Mouse (Mus musculus): ENCODE data around the gene Sema3e. TPM values are rescaled to one million over a fixed set of nuclear protein-coding genes. Genes with fewer than 3 reads are reported as not detected.

Sema3e gene
- polyA plus RNA-seq, 1 experiment from 2014 or later = 18.9 TPM

DNA sequence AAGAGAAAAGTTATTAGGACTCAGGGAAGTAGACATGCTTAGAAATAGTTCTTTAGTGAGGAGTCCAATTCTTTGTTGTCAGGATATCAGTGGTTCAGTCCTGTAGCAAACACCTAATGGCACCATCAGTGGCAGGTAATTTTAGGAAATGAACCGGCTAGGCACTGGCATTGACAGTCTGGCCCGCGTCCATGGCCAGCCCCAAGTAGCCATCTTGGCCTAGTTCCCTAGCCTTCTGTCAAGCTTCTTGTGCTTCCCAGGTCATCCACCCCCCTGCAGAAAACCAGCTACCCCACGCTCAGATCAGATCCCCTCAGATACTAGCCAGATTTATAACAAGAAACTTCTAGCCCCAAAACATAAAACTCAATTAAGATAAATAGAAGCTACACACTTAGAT is 235.1 kb downstream of the Sema3e start:
- TF ChIP-seq CTCF (IDR thresholded peaks at IDR 0.05) = no peak
- TF ChIP-seq EP300 (IDR thresholded peaks at IDR 0.05) = no peak
- whole genome bisulfite sequencing = 87% methylated on average over 4 of the region's 4 CpGs
- Histone ChIP-seq H3K27me3 (replicated peaks; ENCODE audit: insufficient read depth, low read length) (no peaks in the 10 kb centered on the region), H3K9ac (replicated peaks; ENCODE audit: low read depth) (no peak overlapping the region), H3K36me3 (ENCODE audit: insufficient read depth, low read length) (no peaks in the 10 kb centered on the region), H3K4me3 (ENCODE audit: low read depth, low read length) (no peak overlapping the region), H3K27ac (ENCODE audit: low read length) (no peak overlapping the region), H3K9me3 (ENCODE audit: low read length) (no peaks in the 10 kb centered on the region), H3K4me2 (replicated peaks; ENCODE audit: low read depth, low read length) (no peak overlapping the region), H3K4me1 (ENCODE audit: insufficient read depth, low read depth, low read length) (no peaks in the 10 kb centered on the region)
- DNase-seq (ENCODE audit: low spot score) (no peak), ATAC-seq (no peak)

DNA sequence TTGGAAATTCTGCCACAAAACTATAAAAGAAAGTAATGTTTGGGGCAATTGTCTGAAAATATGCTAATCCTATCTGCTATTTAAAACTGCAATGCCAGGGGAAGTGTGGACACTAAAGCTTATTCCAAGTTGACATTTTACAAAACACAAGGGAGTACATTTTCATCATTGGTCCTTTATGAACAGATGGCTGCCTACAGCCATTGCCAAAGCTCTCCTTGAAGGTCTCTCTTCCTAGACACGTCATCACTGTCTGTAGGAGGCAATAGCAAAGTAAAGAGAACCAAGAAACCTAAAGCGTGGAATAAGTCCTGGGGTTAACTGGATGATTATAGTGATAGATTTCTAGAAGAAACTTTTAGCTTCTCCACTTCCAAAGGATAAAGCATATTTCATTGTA is 242.3 kb downstream of the Sema3e start:
- Histone ChIP-seq H3K9ac (replicated peaks; ENCODE audit: low read depth) (no peak overlapping the region), H3K36me3 (ENCODE audit: insufficient read depth, low read length) (no peaks in the 10 kb centered on the region), H3K4me3 (ENCODE audit: low read depth, low read length) (no peak overlapping the region), H3K27ac (ENCODE audit: low read length) (no peak overlapping the region), H3K4me2 (replicated peaks; ENCODE audit: low read depth, low read length) (no peak overlapping the region), H3K4me1 (ENCODE audit: insufficient read depth, low read depth, low read length) (no peaks in the 10 kb centered on the region), H3K27me3 (replicated peaks; ENCODE audit: insufficient read depth, low read length) (no peaks in the 10 kb centered on the region), H3K9me3 (ENCODE audit: low read length) (no peaks in the 10 kb centered on the region)
- WGBS = 65% methylated on average over 2 of the region's 2 CpGs
- ATAC-seq = no peak
- no peak for DNase-seq (ENCODE audit: low spot score)
- no peak for TF ChIP-seq CTCF (IDR thresholded peaks at IDR 0.05)

Other genes starting within 250 kb of the Sema3e start
- not detected in 2 replicates for gene Speer3, start 233.7 kb upstream of the Sema3e start, polyA plus RNA-seq (2015; fragmentation: Nextera tagmentation; extraction: Ambion mirVana)

All from lung, postnatal 0 days (tissue).